Mouse (Mus musculus) embryonic facial prominence, embryonic 11.5 days (tissue): Measurements from ENCODE around the gene Dbr1. TPM values are rescaled to one million over a fixed set of nuclear protein-coding genes. Genes with fewer than 3 reads are reported as not detected.

Experiments used
- ATAC-seq: fragments of 200-750 bp; cut with Nextera tagmentation; replicated peaks from 2 replicates; pipeline ENCODE4 v1.8.0; 2017; ENCODE audit warnings: low read depth; ENCODE audit not compliant: insufficient number of reproducible peaks, low FRiP score, low TSS enrichment
- DNase-seq: peaks from one replicate; pipeline ENCODE4 v3.0.0-alpha.2; 2015; ENCODE audit warnings: low spot score
- H3K27ac ChIP-seq: fragments of 300-500 bp; sonication (generic); replicated peaks from 2 replicates; pipeline ENCODE4 v1.5.1; 2014; ENCODE audit warnings: mild to moderate bottlenecking, low read depth, low read length, control low read depth
- H3K27me3 ChIP-seq: fragments of 300-500 bp; sonication (generic); 2 replicates; pipeline ENCODE4 v1.6.1; 2014; ENCODE audit warnings: mild to moderate bottlenecking, low read length, moderate library complexity, mixed read lengths; ENCODE audit not compliant: control insufficient read depth, insufficient read depth
- H3K36me3 ChIP-seq: fragments of 300-500 bp; sonication (generic); replicated peaks from 2 replicates; pipeline ENCODE4 v1.6.1; 2014; ENCODE audit warnings: low read depth, mild to moderate bottlenecking, low read length, moderate library complexity, mixed read lengths; ENCODE audit not compliant: control insufficient read depth, insufficient read depth
- H3K4me1 ChIP-seq: fragments of 300-500 bp; sonication (generic); 2 replicates; pipeline ENCODE4 v1.6.1; 2014; ENCODE audit warnings: low read length, mixed read lengths; ENCODE audit not compliant: control insufficient read depth, insufficient read depth
- H3K4me2 ChIP-seq: fragments of 300-500 bp; sonication (generic); 2 replicates; pipeline ENCODE4 v1.6.1; 2014; ENCODE audit warnings: low read depth, mild to moderate bottlenecking, control low read depth, low read length, moderate library complexity
- H3K4me3 ChIP-seq: fragments of 300-500 bp; sonication (generic); 2 replicates; pipeline ENCODE4 v1.5.1; 2014; ENCODE audit warnings: low read depth, low read length, control low read depth
- H3K9ac ChIP-seq: fragments of 300-500 bp; sonication (generic); replicated peaks from 2 replicates; pipeline ENCODE4 v1.6.1; 2014; ENCODE audit warnings: mild to moderate bottlenecking, control low read depth, low read length
- H3K9me3 ChIP-seq: fragments of 300-500 bp; sonication (generic); replicated peaks from 2 replicates; pipeline ENCODE4 v1.6.1; 2016; ENCODE audit warnings: mild to moderate bottlenecking, low read length, inconsistent platforms, mixed read lengths; ENCODE audit not compliant: control insufficient read depth
- WGBS: fragments of 180-500 bp; shearing (Covaris S2); extraction: QIAGEN DNeasy Blood & Tissue Kit; methylation state at CpG from one replicate; pipeline ENCODE4 v1.1.7; 2014; 5-methylcytosine and 5-hydroxymethylcytosine counted together
- polyA plus RNA-seq: library from polyadenylated mRNA; unstranded; fragments of >200 nt; fragmentation: Nextera tagmentation; extraction: Ambion mirVana; gene quantifications from 2 replicates; pipeline ENCODE4 v1.2.1, GENCODE M21; 2014

Gene Dbr1
- polyA plus RNA-seq, 1 experiment from 2014 or later, result 34.8 TPM

GRCm38 (mm10) chr9:99622966-99623365, 47.4 kb downstream of the Dbr1 start:
- H3K9me3 ChIP-seq, result no peaks in the 10 kb centered on the region
- no peak for DNase-seq
- H3K4me3 ChIP-seq, result no peak overlapping the region
- no peak overlapping the region for H3K9ac ChIP-seq
- H3K36me3 ChIP-seq, result no peaks in the 10 kb centered on the region
- no peak overlapping the region for H3K27ac ChIP-seq
- no peak overlapping the region for H3K4me2 ChIP-seq
- H3K4me1 ChIP-seq, result no peaks in the 10 kb centered on the region
- H3K27me3 ChIP-seq, result no peaks in the 10 kb centered on the region
- 54% methylated on average over 2 of the region's 2 CpGs for WGBS
- no peak for ATAC-seq

GRCm38 (mm10) chr9:99624117-99624516, 48.5 kb downstream of the Dbr1 start:
- Histone ChIP-seq H3K27me3 (no peaks in the 10 kb centered on the region), H3K36me3 (no peaks in the 10 kb centered on the region), H3K4me1 (no peaks in the 10 kb centered on the region), H3K4me2 (no peak overlapping the region), H3K9ac (no peak overlapping the region), H3K4me3 (no peak overlapping the region), H3K27ac (no peak overlapping the region), H3K9me3 (no peaks in the 10 kb centered on the region)
- no peak for ATAC-seq
- 76% methylated on average over 6 of the region's 6 CpGs for WGBS
- no peak for DNase-seq

GRCm38 (mm10) chr9:99628581-99628980, 53.0 kb downstream of the Dbr1 start:
- Histone ChIP-seq H3K9ac (no peak overlapping the region), H3K27me3 (no peaks in the 10 kb centered on the region), H3K27ac (no peak overlapping the region), H3K9me3 (no peaks in the 10 kb centered on the region), H3K4me1 (no peaks in the 10 kb centered on the region), H3K36me3 (no peaks in the 10 kb centered on the region), H3K4me2 (no peak overlapping the region; the same call in 1 of the 2 replicates), H3K4me3 (no peak overlapping the region)
- no peak for DNase-seq
- ATAC-seq, result no peak
- WGBS, result 55% methylated on average over 4 of the region's 4 CpGs

- peak within 1 kb of the TSS; percentile 78 for H3K4me2 ChIP-seq
- ATAC-seq, result peak; percentile 87
- peak within 1 kb of the TSS; percentile 56 for H3K4me3 ChIP-seq
- H3K9me3 ChIP-seq, result no peaks in the 10 kb centered on the region
- no peaks in the 10 kb centered on the region for H3K36me3 ChIP-seq
- peak; percentile 86 for DNase-seq
- H3K27me3 ChIP-seq, result no peaks in the 10 kb centered on the region
- peak within 1 kb of the TSS; percentile 90 for H3K27ac ChIP-seq
- no peaks in the 10 kb centered on the region for H3K4me1 ChIP-seq
- H3K9ac ChIP-seq, result peak within 1 kb of the TSS; percentile 80
- under 1% methylated on average over 44 of the region's 44 CpGs for WGBS
Observed at GRCm38 (mm10) chr9:99629281-99630011, 53.8 kb downstream of the Dbr1 start, which contains the start of gene Dzip1l. TSS of gene Dzip1l (plus strand) at chr9:99629496.

GRCm38 (mm10) chr9:99630071-99630470, 54.5 kb downstream of the Dbr1 start:
- DNase-seq (peak; percentile 52), ATAC-seq (peak; percentile 26; the same call in 1 of the 2 replicates)
- Histone ChIP-seq H3K4me3 (peak overlapping the region; percentile 56), H3K27me3 (no peaks in the 10 kb centered on the region), H3K4me1 (no peaks in the 10 kb centered on the region), H3K36me3 (no peaks in the 10 kb centered on the region; the same call in 1 of the 2 replicates), H3K9ac (peak overlapping the region; percentile 80), H3K9me3 (no peaks in the 10 kb centered on the region), H3K27ac (peak overlapping the region; percentile 90), H3K4me2 (peak overlapping the region; percentile 78)
- WGBS, result 0% methylated on average over 11 of the region's 11 CpGs

GRCm38 (mm10) chr9:99630528-99631125, 55.0 kb downstream of the Dbr1 start:
- Histone ChIP-seq H3K4me2 (peak overlapping the region; percentile 78), H3K27ac (0 out of 2 replicates have a peak overlapping the region, but pooled peaks have one; percentile 90), H3K9me3 (no peaks in the 10 kb centered on the region), H3K4me3 (peak overlapping the region; percentile 56), H3K27me3 (no peaks in the 10 kb centered on the region), H3K9ac (peak overlapping the region; percentile 80), H3K4me1 (no peaks in the 10 kb centered on the region), H3K36me3 (no peaks in the 10 kb centered on the region; the same call in 1 of the 2 replicates)
- peak; percentile 9 for DNase-seq
- WGBS, result 52% methylated on average over 9 of the region's 9 CpGs
- ATAC-seq, result no peak

GRCm38 (mm10) chr9:99631781-99632180, 56.2 kb downstream of the Dbr1 start:
- H3K4me2 ChIP-seq, result 0 out of 2 replicates have a peak overlapping the region, but pooled peaks have one; percentile 19
- H3K27ac ChIP-seq, result no peak overlapping the region
- DNase-seq (peak; percentile 37), ATAC-seq (no peak)
- no peaks in the 10 kb centered on the region for H3K9me3 ChIP-seq
- no peak overlapping the region; the same call in 1 of the 2 replicates for H3K9ac ChIP-seq
- WGBS, result 29% methylated on average over 2 of the region's 2 CpGs
- no peaks in the 10 kb centered on the region for H3K27me3 ChIP-seq
- H3K36me3 ChIP-seq, result no peaks in the 10 kb centered on the region; the same call in 1 of the 2 replicates
- no peaks in the 10 kb centered on the region for H3K4me1 ChIP-seq
- no peak overlapping the region for H3K4me3 ChIP-seq

GRCm38 (mm10) chr9:99632264-99632663, 56.7 kb downstream of the Dbr1 start:
- no peak overlapping the region for H3K4me2 ChIP-seq
- no peak overlapping the region for H3K4me3 ChIP-seq
- no peaks in the 10 kb centered on the region for H3K4me1 ChIP-seq
- no peaks in the 10 kb centered on the region for H3K9me3 ChIP-seq
- H3K27ac ChIP-seq, result no peak overlapping the region
- ATAC-seq (no peak), DNase-seq (peak; percentile 11)
- H3K36me3 ChIP-seq, result peaks cover 3% of the 10 kb centered on the region; the same call in 1 of the 2 replicates
- no peaks in the 10 kb centered on the region for H3K27me3 ChIP-seq
- WGBS, result 55% methylated on average over 8 of the region's 8 CpGs
- no peak overlapping the region for H3K9ac ChIP-seq
